Mouse (Mus musculus): ENCODE measurements around the gene 1810043G02Rik. TPM values are rescaled to one million over a fixed set of nuclear protein-coding genes. Genes with fewer than 3 reads are reported as not detected.
A peak's percentile ranks its signal among the peaks of the same experiment; 100 is the strongest.

Gene 1810043G02Rik
- polyA plus RNA-seq, 1 experiment: 12.4 TPM

- Histone ChIP-seq H3K4me1 (ENCODE audit: control insufficient read depth, insufficient read depth, low read length) (peaks cover 49% of the 10 kb centered on the region), H3K27ac (ENCODE audit: insufficient read depth, low read depth, low read length) (peak overlapping the region; percentile 60), H3K4me3 (ENCODE audit: insufficient read depth, low read length) (no peak overlapping the region)
- TF ChIP-seq CTCF (IDR thresholded peaks at IDR 0.05; ENCODE audit: low read depth, low read length) (peak; percentile 25; the same call in 1 of the 2 replicates), POLR2A (IDR thresholded peaks at IDR 0.05; ENCODE audit: borderline replicate concordance, low read depth, low read length) (no peak)
These were observed 6.4 kb upstream of the 1810043G02Rik start for GRCm38 (mm10) chr10:77971709-77972553.

GRCm38 (mm10) chr10:77974323-77974722 lies 4.0 kb upstream of the 1810043G02Rik start:
- Histone ChIP-seq H3K4me3 (ENCODE audit: insufficient read depth, low read length) (no peak overlapping the region), H3K4me1 (ENCODE audit: control insufficient read depth, insufficient read depth, low read length) (peaks cover 46% of the 10 kb centered on the region), H3K27ac (ENCODE audit: insufficient read depth, low read depth, low read length) (peak overlapping the region; percentile 45)
- TF ChIP-seq CTCF (IDR thresholded peaks at IDR 0.05; ENCODE audit: low read depth, low read length) (no peak), POLR2A (IDR thresholded peaks at IDR 0.05; ENCODE audit: borderline replicate concordance, low read depth, low read length) (no peak)

- Histone ChIP-seq H3K4me3 (ENCODE audit: insufficient read depth, low read length) (no peak overlapping the region), H3K4me1 (ENCODE audit: control insufficient read depth, insufficient read depth, low read length) (peaks cover 44% of the 10 kb centered on the region), H3K27ac (ENCODE audit: insufficient read depth, low read depth, low read length) (peak overlapping the region; percentile 45)
- TF ChIP-seq CTCF (IDR thresholded peaks at IDR 0.05; ENCODE audit: low read depth, low read length): no peak
- TF ChIP-seq POLR2A (IDR thresholded peaks at IDR 0.05; ENCODE audit: borderline replicate concordance, low read depth, low read length): no peak
These were observed 3.5 kb upstream of the 1810043G02Rik start for GRCm38 (mm10) chr10:77974811-77975210.

- no peak overlapping the region for H3K27ac ChIP-seq (ENCODE audit: insufficient read depth, low read depth, low read length)
- peaks cover 40% of the 10 kb centered on the region for H3K4me1 ChIP-seq (ENCODE audit: control insufficient read depth, insufficient read depth, low read length)
- TF ChIP-seq POLR2A (IDR thresholded peaks at IDR 0.05; ENCODE audit: borderline replicate concordance, low read depth, low read length) (no peak), CTCF (IDR thresholded peaks at IDR 0.05; ENCODE audit: low read depth, low read length) (no peak)
- no peak overlapping the region for H3K4me3 ChIP-seq (ENCODE audit: insufficient read depth, low read length)
These were observed 2.7 kb upstream of the 1810043G02Rik start for GRCm38 (mm10) chr10:77975653-77976052.

- Histone ChIP-seq H3K4me3 (ENCODE audit: insufficient read depth, low read length) (no peak overlapping the region), H3K4me1 (ENCODE audit: control insufficient read depth, insufficient read depth, low read length) (peaks cover 37% of the 10 kb centered on the region), H3K27ac (ENCODE audit: insufficient read depth, low read depth, low read length) (no peak overlapping the region)
- TF ChIP-seq POLR2A (IDR thresholded peaks at IDR 0.05; ENCODE audit: borderline replicate concordance, low read depth, low read length) (no peak), CTCF (IDR thresholded peaks at IDR 0.05; ENCODE audit: low read depth, low read length) (no peak)
These were observed 1.7 kb upstream of the 1810043G02Rik start for GRCm38 (mm10) chr10:77976458-77977150.

GRCm38 (mm10) chr10:77984660-77985059 lies 6.3 kb downstream of the 1810043G02Rik start:
- Histone ChIP-seq H3K27ac (ENCODE audit: insufficient read depth, low read depth, low read length) (no peak overlapping the region), H3K4me3 (ENCODE audit: insufficient read depth, low read length) (no peak overlapping the region), H3K4me1 (ENCODE audit: control insufficient read depth, insufficient read depth, low read length) (no peaks in the 10 kb centered on the region)
- TF ChIP-seq CTCF (IDR thresholded peaks at IDR 0.05; ENCODE audit: low read depth, low read length) (peak; percentile 62), POLR2A (IDR thresholded peaks at IDR 0.05; ENCODE audit: borderline replicate concordance, low read depth, low read length) (no peak)

- no peaks in the 10 kb centered on the region for H3K4me1 ChIP-seq (ENCODE audit: control insufficient read depth, insufficient read depth, low read length)
- no peak overlapping the region for H3K4me3 ChIP-seq (ENCODE audit: insufficient read depth, low read length)
- no peak overlapping the region for H3K27ac ChIP-seq (ENCODE audit: insufficient read depth, low read depth, low read length)
- TF ChIP-seq POLR2A (IDR thresholded peaks at IDR 0.05; ENCODE audit: borderline replicate concordance, low read depth, low read length) (no peak), CTCF (IDR thresholded peaks at IDR 0.05; ENCODE audit: low read depth, low read length) (no peak)
These were observed 7.5 kb downstream of the 1810043G02Rik start for GRCm38 (mm10) chr10:77985775-77986174.

- Histone ChIP-seq H3K27ac (ENCODE audit: insufficient read depth, low read depth, low read length) (no peak overlapping the region), H3K4me3 (ENCODE audit: insufficient read depth, low read length) (no peak overlapping the region), H3K4me1 (ENCODE audit: control insufficient read depth, insufficient read depth, low read length) (no peaks in the 10 kb centered on the region)
- TF ChIP-seq POLR2A (IDR thresholded peaks at IDR 0.05; ENCODE audit: borderline replicate concordance, low read depth, low read length): no peak
These were observed 17.3 kb downstream of the 1810043G02Rik start for GRCm38 (mm10) chr10:77995639-77996038.

- Histone ChIP-seq H3K27ac (ENCODE audit: insufficient read depth, low read depth, low read length) (no peak overlapping the region), H3K4me3 (ENCODE audit: insufficient read depth, low read length) (no peak overlapping the region), H3K4me1 (ENCODE audit: control insufficient read depth, insufficient read depth, low read length) (no peaks in the 10 kb centered on the region)
- TF ChIP-seq CTCF (IDR thresholded peaks at IDR 0.05; ENCODE audit: low read depth, low read length): no peak
- TF ChIP-seq POLR2A (IDR thresholded peaks at IDR 0.05; ENCODE audit: borderline replicate concordance, low read depth, low read length): no peak
These were observed 21.9 kb downstream of the 1810043G02Rik start for GRCm38 (mm10) chr10:78000200-78000599.

- no peak overlapping the region for H3K4me3 ChIP-seq (ENCODE audit: insufficient read depth, low read length)
These were observed 23.5 kb downstream of the 1810043G02Rik start for GRCm38 (mm10) chr10:78001796-78002195.

More at GRCm38 (mm10) chr10:78001796-78002195, 23.5 kb downstream of the 1810043G02Rik start:
- Histone ChIP-seq H3K27ac (ENCODE audit: insufficient read depth, low read depth, low read length) (no peak overlapping the region), H3K4me1 (ENCODE audit: control insufficient read depth, insufficient read depth, low read length) (peaks cover 9% of the 10 kb centered on the region)
- no peak for TF ChIP-seq CTCF (IDR thresholded peaks at IDR 0.05; ENCODE audit: low read depth, low read length)
- TF ChIP-seq POLR2A (IDR thresholded peaks at IDR 0.05; ENCODE audit: borderline replicate concordance, low read depth, low read length): no peak

Data from bone marrow macrophage, adult 2 months (primary cell).